Mouse (Mus musculus): ENCODE results near the gene Irs3. TPM values are rescaled to one million over a fixed set of nuclear protein-coding genes. Genes with fewer than 3 reads are reported as not detected.
A peak's percentile ranks its signal among the peaks of the same experiment; 100 is the strongest.

Gene Irs3
- total RNA-seq (2014; rRNA removed) = 0.31 and 0.76 TPM in 2 replicates
- 0.08 and 0.29 TPM in 2 replicates for polyA plus RNA-seq (2015; fragmentation: Nextera tagmentation; extraction: Ambion mirVana)

GRCm38 (mm10) chr5:137645652-137646091, at the start of gene Irs3:
TSS of gene Irs3 (minus strand) at chr5:137645714.
- Histone ChIP-seq H3K27me3 (ENCODE audit: insufficient read depth, low read length) (peaks cover 14% of the 10 kb centered on the region), H3K36me3 (ENCODE audit: insufficient read depth) (peaks cover 4% of the 10 kb centered on the region), H3K27ac (ENCODE audit: low read depth, low read length) (no peak within 1 kb of the TSS), H3K4me3 (ENCODE audit: low read depth, low read length) (peak within 1 kb of the TSS; percentile 18), H3K9ac (no peak within 1 kb of the TSS; the same call in 1 of the 2 replicates), H3K9me3 (ENCODE audit: low read length) (no peaks in the 10 kb centered on the region), H3K4me1 (ENCODE audit: insufficient read depth) (no peaks in the 10 kb centered on the region), H3K4me2 (ENCODE audit: low read depth) (peak within 1 kb of the TSS; percentile 44)
- TF ChIP-seq CTCF (IDR thresholded peaks at IDR 0.05; ENCODE audit: low read depth) = no peak
- 17% methylated on average over 11 of the region's 11 CpGs for WGBS
- DNase-seq = no peak
- no peak for ATAC-seq

GRCm38 (mm10) chr5:137694796-137695195, 49.3 kb upstream of the Irs3 start:
- H3K27ac ChIP-seq (ENCODE audit: low read depth, low read length) = no peak overlapping the region
- H3K4me3 ChIP-seq (ENCODE audit: low read depth, low read length) = no peak overlapping the region
- DNase-seq = no peak
- no peak for TF ChIP-seq CTCF (IDR thresholded peaks at IDR 0.05; ENCODE audit: low read depth)
- no peak overlapping the region for H3K9ac ChIP-seq
- no peaks in the 10 kb centered on the region for H3K36me3 ChIP-seq (ENCODE audit: insufficient read depth)
- no peaks in the 10 kb centered on the region for H3K27me3 ChIP-seq (ENCODE audit: insufficient read depth, low read length)
- H3K4me1 ChIP-seq (ENCODE audit: insufficient read depth) = no peaks in the 10 kb centered on the region
- ATAC-seq = no peak
- H3K4me2 ChIP-seq (ENCODE audit: low read depth) = no peak overlapping the region
- no peaks in the 10 kb centered on the region for H3K9me3 ChIP-seq (ENCODE audit: low read length)
- WGBS = 24% methylated on average over 3 of the region's 3 CpGs

GRCm38 (mm10) chr5:137691881-137692280, 46.4 kb upstream of the Irs3 start:
- no peaks in the 10 kb centered on the region for H3K36me3 ChIP-seq (ENCODE audit: insufficient read depth)
- ATAC-seq (no peak), DNase-seq (no peak)
- H3K9ac ChIP-seq = no peak overlapping the region
- no peak overlapping the region for H3K27ac ChIP-seq (ENCODE audit: low read depth, low read length)
- no peak overlapping the region for H3K4me2 ChIP-seq (ENCODE audit: low read depth)
- no peaks in the 10 kb centered on the region for H3K9me3 ChIP-seq (ENCODE audit: low read length)
- no peak overlapping the region for H3K4me3 ChIP-seq (ENCODE audit: low read depth, low read length)
- 73% methylated on average over 1 of the region's 1 CpGs for WGBS
- no peaks in the 10 kb centered on the region for H3K27me3 ChIP-seq (ENCODE audit: insufficient read depth, low read length)
- no peak for TF ChIP-seq CTCF (IDR thresholded peaks at IDR 0.05; ENCODE audit: low read depth)
- no peaks in the 10 kb centered on the region for H3K4me1 ChIP-seq (ENCODE audit: insufficient read depth)

- Histone ChIP-seq H3K27ac (ENCODE audit: low read depth, low read length) (no peak overlapping the region), H3K4me1 (ENCODE audit: insufficient read depth) (no peaks in the 10 kb centered on the region), H3K4me2 (ENCODE audit: low read depth) (no peak overlapping the region), H3K36me3 (ENCODE audit: insufficient read depth) (no peaks in the 10 kb centered on the region), H3K9ac (no peak overlapping the region), H3K4me3 (ENCODE audit: low read depth, low read length) (no peak overlapping the region), H3K27me3 (ENCODE audit: insufficient read depth, low read length) (no peaks in the 10 kb centered on the region), H3K9me3 (ENCODE audit: low read length) (no peaks in the 10 kb centered on the region)
- WGBS = 69% methylated on average over 9 of the region's 9 CpGs
- no peak for ATAC-seq
- no peak for DNase-seq
- no peak for TF ChIP-seq CTCF (IDR thresholded peaks at IDR 0.05; ENCODE audit: low read depth)
Observed at GRCm38 (mm10) chr5:137690531-137690930, 45.0 kb upstream of the Irs3 start.

GRCm38 (mm10) chr5:137689974-137690373, 44.5 kb upstream of the Irs3 start:
- TF ChIP-seq CTCF (IDR thresholded peaks at IDR 0.05; ENCODE audit: low read depth) = no peak
- Histone ChIP-seq H3K4me3 (ENCODE audit: low read depth, low read length) (no peak overlapping the region), H3K36me3 (ENCODE audit: insufficient read depth) (no peaks in the 10 kb centered on the region), H3K9me3 (ENCODE audit: low read length) (no peaks in the 10 kb centered on the region), H3K4me1 (ENCODE audit: insufficient read depth) (no peaks in the 10 kb centered on the region), H3K9ac (no peak overlapping the region), H3K27me3 (ENCODE audit: insufficient read depth, low read length) (no peaks in the 10 kb centered on the region), H3K4me2 (ENCODE audit: low read depth) (no peak overlapping the region), H3K27ac (ENCODE audit: low read depth, low read length) (no peak overlapping the region)
- ATAC-seq (no peak), DNase-seq (no peak)
- 93% methylated on average over 3 of the region's 3 CpGs for WGBS

GRCm38 (mm10) chr5:137686127-137686790, 40.7 kb upstream of the Irs3 start:
- 91% methylated on average over 6 of the region's 6 CpGs for WGBS
- H3K4me1 ChIP-seq (ENCODE audit: insufficient read depth) = peaks cover 11% of the 10 kb centered on the region
- H3K27ac ChIP-seq (ENCODE audit: low read depth, low read length) = no peak overlapping the region
- no peaks in the 10 kb centered on the region for H3K27me3 ChIP-seq (ENCODE audit: insufficient read depth, low read length)
- ATAC-seq (no peak), DNase-seq (no peak)
- no peak overlapping the region for H3K9ac ChIP-seq
- H3K4me2 ChIP-seq (ENCODE audit: low read depth) = no peak overlapping the region
- no peak for TF ChIP-seq CTCF (IDR thresholded peaks at IDR 0.05; ENCODE audit: low read depth)
- H3K36me3 ChIP-seq (ENCODE audit: insufficient read depth) = no peaks in the 10 kb centered on the region
- H3K4me3 ChIP-seq (ENCODE audit: low read depth, low read length) = no peak overlapping the region
- H3K9me3 ChIP-seq (ENCODE audit: low read length) = no peaks in the 10 kb centered on the region

GRCm38 (mm10) chr5:137685653-137686052, 40.1 kb upstream of the Irs3 start:
- WGBS = 98% methylated on average over 3 of the region's 3 CpGs
- no peak overlapping the region for H3K4me2 ChIP-seq (ENCODE audit: low read depth)

More at GRCm38 (mm10) chr5:137685653-137686052, 40.1 kb upstream of the Irs3 start:
- ATAC-seq = no peak
- Histone ChIP-seq H3K27me3 (ENCODE audit: insufficient read depth, low read length) (no peaks in the 10 kb centered on the region), H3K4me3 (ENCODE audit: low read depth, low read length) (no peak overlapping the region), H3K27ac (ENCODE audit: low read depth, low read length) (no peak overlapping the region), H3K9ac (no peak overlapping the region), H3K4me1 (ENCODE audit: insufficient read depth) (peaks cover 11% of the 10 kb centered on the region), H3K36me3 (ENCODE audit: insufficient read depth) (no peaks in the 10 kb centered on the region), H3K9me3 (ENCODE audit: low read length) (no peaks in the 10 kb centered on the region)
- TF ChIP-seq CTCF (IDR thresholded peaks at IDR 0.05; ENCODE audit: low read depth) = no peak
- no peak for DNase-seq
